Mouse (Mus musculus): ENCODE results near the gene Mrtfa. TPM values are rescaled to one million over a fixed set of nuclear protein-coding genes. Genes with fewer than 3 reads are reported as not detected.
A peak's percentile ranks its signal among the peaks of the same experiment; 100 is the strongest.

Gene Mrtfa
- total RNA-seq, 2 experiments from 2014 or later: 10.9 to 12.7 TPM

GRCm38 (mm10) chr15:81199372-81199959, 8.9 kb upstream of the Mrtfa start:
- peak; percentile 43 for ATAC-seq (replicated peaks; ENCODE audit: low FRiP score, poor library complexity, severe bottlenecking)

GRCm38 (mm10) chr15:81198447-81198846, 7.9 kb upstream of the Mrtfa start:
- ATAC-seq (replicated peaks; ENCODE audit: low FRiP score, poor library complexity, severe bottlenecking): no peak

- no peak for ATAC-seq (replicated peaks; ENCODE audit: low FRiP score, poor library complexity, severe bottlenecking)
Observed at GRCm38 (mm10) chr15:81197197-81197596, 6.6 kb upstream of the Mrtfa start.

GRCm38 (mm10) chr15:81195447-81195846, 4.9 kb upstream of the Mrtfa start:
- no peak for ATAC-seq (replicated peaks; ENCODE audit: low FRiP score, poor library complexity, severe bottlenecking)

GRCm38 (mm10) chr15:81194791-81195190, 4.2 kb upstream of the Mrtfa start:
- ATAC-seq (replicated peaks; ENCODE audit: low FRiP score, poor library complexity, severe bottlenecking): no peak

GRCm38 (mm10) chr15:81192858-81193257, 2.3 kb upstream of the Mrtfa start:
- ATAC-seq (replicated peaks; ENCODE audit: low FRiP score, poor library complexity, severe bottlenecking): no peak

GRCm38 (mm10) chr15:81192316-81192715, 1.8 kb upstream of the Mrtfa start:
- ATAC-seq (replicated peaks; ENCODE audit: low FRiP score, poor library complexity, severe bottlenecking): no peak

GRCm38 (mm10) chr15:81191303-81191702, 746 bp upstream of the Mrtfa start:
- ATAC-seq (replicated peaks; ENCODE audit: low FRiP score, poor library complexity, severe bottlenecking): no peak

- peak; percentile 10; the same call in 1 of the 2 replicates for ATAC-seq (replicated peaks; ENCODE audit: low FRiP score, poor library complexity, severe bottlenecking)
Observed at GRCm38 (mm10) chr15:81190011-81190629, 437 bp downstream of the Mrtfa start.

GRCm38 (mm10) chr15:81189061-81189460, 1.5 kb downstream of the Mrtfa start:
- no peak for ATAC-seq (replicated peaks; ENCODE audit: low FRiP score, poor library complexity, severe bottlenecking)

- no peak for ATAC-seq (replicated peaks; ENCODE audit: low FRiP score, poor library complexity, severe bottlenecking)
Observed at GRCm38 (mm10) chr15:81184913-81185312, 5.6 kb downstream of the Mrtfa start.

GRCm38 (mm10) chr15:81181233-81181632, 9.3 kb downstream of the Mrtfa start:
- ATAC-seq (replicated peaks; ENCODE audit: low FRiP score, poor library complexity, severe bottlenecking): no peak

- no peak for ATAC-seq (replicated peaks; ENCODE audit: low FRiP score, poor library complexity, severe bottlenecking)
Observed at GRCm38 (mm10) chr15:81179523-81179922, 11.0 kb downstream of the Mrtfa start.

- no peak; the same call in 1 of the 2 replicates for ATAC-seq (replicated peaks; ENCODE audit: low FRiP score, poor library complexity, severe bottlenecking)
Observed at GRCm38 (mm10) chr15:81178703-81179102, 11.9 kb downstream of the Mrtfa start.

GRCm38 (mm10) chr15:81177860-81178259, 12.7 kb downstream of the Mrtfa start:
- ATAC-seq (replicated peaks; ENCODE audit: low FRiP score, poor library complexity, severe bottlenecking): no peak

- no peak for ATAC-seq (replicated peaks; ENCODE audit: low FRiP score, poor library complexity, severe bottlenecking)
Observed at GRCm38 (mm10) chr15:81175633-81176032, 14.9 kb downstream of the Mrtfa start.

GRCm38 (mm10) chr15:81172259-81172658, 18.3 kb downstream of the Mrtfa start:
- no peak for ATAC-seq (replicated peaks; ENCODE audit: low FRiP score, poor library complexity, severe bottlenecking)

- ATAC-seq (replicated peaks; ENCODE audit: low FRiP score, poor library complexity, severe bottlenecking): no peak
Observed at GRCm38 (mm10) chr15:81168735-81169134, 21.8 kb downstream of the Mrtfa start.

GRCm38 (mm10) chr15:81167831-81168230, 22.7 kb downstream of the Mrtfa start:
- ATAC-seq (replicated peaks; ENCODE audit: low FRiP score, poor library complexity, severe bottlenecking): no peak

- ATAC-seq (replicated peaks; ENCODE audit: low FRiP score, poor library complexity, severe bottlenecking): no peak
Observed at GRCm38 (mm10) chr15:81166291-81166690, 24.3 kb downstream of the Mrtfa start.

GRCm38 (mm10) chr15:81164560-81165310, 25.8 kb downstream of the Mrtfa start:
- ATAC-seq (replicated peaks; ENCODE audit: low FRiP score, poor library complexity, severe bottlenecking): no peak
